Mouse (Mus musculus): Measurements from ENCODE around the gene Mzf1. TPM values are rescaled to one million over a fixed set of nuclear protein-coding genes. Genes with fewer than 3 reads are reported as not detected.

The Mzf1 gene
- total and polyA plus RNA-seq, 3 experiments, result 0.31 to 0.55 (median 0.50) TPM

DNA sequence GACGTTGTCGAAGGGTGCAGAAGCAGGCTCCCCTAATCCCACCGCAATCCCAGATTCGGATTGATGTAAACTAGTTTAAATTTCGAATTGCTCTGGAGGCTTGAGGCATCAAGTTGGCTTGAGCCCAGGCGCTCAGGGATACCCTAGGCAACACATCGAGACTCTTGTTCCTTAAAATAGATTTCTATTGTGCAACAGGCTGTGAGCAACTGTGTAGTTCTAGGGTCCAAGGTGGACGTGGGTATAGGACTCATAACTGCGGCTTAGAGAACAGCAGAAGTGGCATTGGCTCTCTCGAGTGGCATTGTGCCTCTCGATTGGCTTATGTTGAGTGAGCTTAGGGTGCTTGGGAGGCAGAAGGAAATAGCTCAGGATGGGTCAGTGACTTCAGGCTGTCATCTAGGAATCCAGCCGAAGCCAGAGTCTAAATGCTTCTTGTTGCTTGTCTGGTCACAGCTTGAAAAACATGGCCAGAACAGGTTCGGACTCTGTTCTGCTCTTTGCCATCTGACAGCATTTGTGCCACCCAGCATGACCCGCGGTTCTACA lies 15.9 kb downstream of the Mzf1 start:
- peak; percentile 36 for DNase-seq (ENCODE audit: extremely low read depth)
- peak overlapping the region; percentile 84 to 92 (median 86) for H3K4me3 ChIP-seq (replicated peaks in 1 of 3; ENCODE audit: low read depth in 2 of 3, low read length in 2 of 3, poor library complexity in 1 of 3)
- H3K4me2 ChIP-seq (ENCODE audit: insufficient read depth, low read depth, poor library complexity, severe bottlenecking), result peak overlapping the region; percentile 74
- peaks cover 15 to 34% of the 10 kb centered on the region in 2 experiments for H3K36me3 ChIP-seq (replicated peaks in 1 of 2; ENCODE audit: control insufficient read depth in 1 of 2, insufficient read depth in 1 of 2, low read length in 1 of 2)
- peaks cover 11 to 41% of the 10 kb centered on the region in 2 experiments for H3K4me1 ChIP-seq (ENCODE audit: control insufficient read depth in 1 of 2, insufficient read depth in 2 of 2)
- dilution Hi-C loops (cut with MboI; ENCODE audit: extremely low pct_ligation_motif_present, extremely low pct_unique_long_range_greater_than_20kb, low sequenced_read_pairs) (no loop called here), in situ Hi-C loops (cut with MboI; ENCODE audit: low pct_ligation_motif_present, low pct_unique_long_range_greater_than_20kb, low sequenced_read_pairs) (no loop called here)
- no peak for TF ChIP-seq ZKSCAN1 (IDR thresholded peaks at IDR 0.05; ENCODE audit: borderline replicate concordance, low read depth, low read length)
- TF ChIP-seq MEF2A (IDR thresholded peaks at IDR 0.05; ENCODE audit: borderline replicate concordance, low read depth, low read length), result peak; percentile 20; the same call in 1 of the 2 replicates
- H3K27me3 ChIP-seq (replicated peaks), result no peaks in the 10 kb centered on the region
- H3K9me3 ChIP-seq (replicated peaks; ENCODE audit: low read length), result peaks cover 5% of the 10 kb centered on the region
- H3K79me2 ChIP-seq (replicated peaks; ENCODE audit: control insufficient read depth, extremely low read depth, insufficient read depth, poor library complexity, severe bottlenecking), result peaks cover 18% of the 10 kb centered on the region
- H3K9ac ChIP-seq (ENCODE audit: insufficient read depth, low read depth), result peak overlapping the region; percentile 97
- H3K27ac ChIP-seq (ENCODE audit: insufficient read depth, low read depth), result peak overlapping the region; percentile 84

DNA sequence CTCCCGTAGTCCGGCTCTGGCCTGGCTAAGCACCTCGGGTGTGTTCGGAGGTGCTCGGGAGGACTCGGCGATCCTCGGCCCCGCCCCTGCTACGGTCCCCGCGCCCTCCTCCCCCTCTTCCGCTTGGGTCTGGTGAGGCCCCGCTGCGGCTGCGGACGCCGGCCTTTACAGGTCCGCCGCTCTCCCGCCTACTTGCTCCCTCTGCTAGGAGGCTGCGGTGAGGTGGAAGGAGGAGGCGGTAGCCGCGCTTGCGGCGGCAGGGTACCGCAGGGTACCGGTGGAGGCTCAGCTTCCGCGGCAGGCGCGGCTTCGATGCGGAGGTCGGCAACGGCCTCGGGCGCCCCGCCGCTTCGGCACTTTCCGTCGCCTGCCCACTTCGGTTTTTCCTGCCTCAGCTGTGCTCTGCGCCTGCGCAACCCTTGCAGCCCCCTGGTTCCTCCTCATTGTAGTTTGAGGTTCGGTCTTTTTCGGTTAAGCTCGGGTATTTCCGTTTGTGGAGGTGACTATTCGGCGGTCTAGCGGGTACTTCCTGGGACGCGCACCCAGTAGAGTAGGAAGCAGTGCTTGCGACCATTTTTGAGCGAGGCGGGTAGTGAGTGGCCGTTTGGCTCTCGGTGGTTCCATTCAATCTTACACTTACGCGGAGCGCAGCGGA lies 16.5 kb downstream of the Mzf1 start, which contains the start of gene Ube2m:
Ube2m (minus strand) TSS at position 375 of the 655 bp plus-strand sequence.
- no peaks in the 10 kb centered on the region for H3K27me3 ChIP-seq (replicated peaks)
- peak within 1 kb of the TSS; percentile 97 for H3K9ac ChIP-seq (ENCODE audit: insufficient read depth, low read depth)
- peak; percentile 99 for DNase-seq (ENCODE audit: extremely low read depth)
- H3K36me3 ChIP-seq (replicated peaks in 1 of 2; ENCODE audit: control insufficient read depth in 1 of 2, insufficient read depth in 1 of 2, low read length in 1 of 2), result peaks cover 18 to 33% of the 10 kb centered on the region in 2 experiments
- in situ Hi-C loops (cut with MboI; ENCODE audit: low pct_ligation_motif_present, low pct_unique_long_range_greater_than_20kb, low sequenced_read_pairs) (no loop called here), dilution Hi-C loops (cut with MboI; ENCODE audit: extremely low pct_ligation_motif_present, extremely low pct_unique_long_range_greater_than_20kb, low sequenced_read_pairs) (no loop called here)
- peak within 1 kb of the TSS; percentile 100 for H3K27ac ChIP-seq (ENCODE audit: insufficient read depth, low read depth)
- peak within 1 kb of the TSS; percentile 74 for H3K4me2 ChIP-seq (ENCODE audit: insufficient read depth, low read depth, poor library complexity, severe bottlenecking)
- H3K4me3 ChIP-seq (replicated peaks in 1 of 3; ENCODE audit: low read depth in 2 of 3, low read length in 2 of 3, poor library complexity in 1 of 3), result peak within 1 kb of the TSS; percentile 84 to 92 (median 91)
- H3K4me1 ChIP-seq (ENCODE audit: control insufficient read depth in 1 of 2, insufficient read depth in 2 of 2), result peaks cover 15 to 48% of the 10 kb centered on the region in 2 experiments
- H3K79me2 ChIP-seq (replicated peaks; ENCODE audit: control insufficient read depth, extremely low read depth, insufficient read depth, poor library complexity, severe bottlenecking), result peaks cover 18% of the 10 kb centered on the region
- H3K9me3 ChIP-seq (replicated peaks; ENCODE audit: low read length), result no peaks in the 10 kb centered on the region
- TF ChIP-seq SMC3 (IDR thresholded peaks at IDR 0.05; ENCODE audit: low read depth, low read length) (no peak), MAX (IDR thresholded peaks at IDR 0.05; ENCODE audit: low read length) (peak; percentile 50), JUND (conservative IDR thresholded peaks at IDR 0.05; ENCODE audit: low read depth, low read length) (no peak), NELFE (IDR thresholded peaks at IDR 0.05; ENCODE audit: low read depth, low read length) (peak; percentile 81; the same call in 1 of the 2 replicates), TCF12 (IDR thresholded peaks at IDR 0.05; ENCODE audit: low read depth, low read length) (peak; percentile 81), USF1 (IDR thresholded peaks at IDR 0.05; ENCODE audit: low read depth, low read length) (no peak), UBTF (IDR thresholded peaks at IDR 0.05; ENCODE audit: low read depth, low read length) (peak; percentile 76; the same call in 1 of the 2 replicates), E2F4 (IDR thresholded peaks at IDR 0.05; ENCODE audit: insufficient replicate concordance, low read depth, low read length) (no peak), USF2 (conservative IDR thresholded peaks at IDR 0.05; ENCODE audit: low read depth, low read length) (no peak), BHLHE40 (IDR thresholded peaks at IDR 0.05; ENCODE audit: low read depth, low read length) (peak; percentile 43), ZC3H11A (IDR thresholded peaks at IDR 0.05; ENCODE audit: low read depth, low read length) (no peak), ELF1 (IDR thresholded peaks at IDR 0.05; ENCODE audit: low read depth, low read length) (peak; percentile 92), MAFK (IDR thresholded peaks at IDR 0.05; ENCODE audit: insufficient replicate concordance, low read length) (no peak), GABPA (IDR thresholded peaks at IDR 0.05; ENCODE audit: insufficient replicate concordance, low read depth, low read length) (no peak), IRF4 (IDR thresholded peaks at IDR 0.05; ENCODE audit: low read depth, low read length) (0 out of 2 replicates have a peak, but pooled peaks have one; percentile 45), MAZ (IDR thresholded peaks at IDR 0.05; ENCODE audit: low read depth, low read length) (peak; percentile 67), HCFC1 (IDR thresholded peaks at IDR 0.05; ENCODE audit: low read depth, low read length) (peak; percentile 67), NRF1 (IDR thresholded peaks at IDR 0.05; ENCODE audit: low read depth, low read length) (peak; percentile 97), POLR2A (IDR thresholded peaks at IDR 0.05; ENCODE audit: low read depth, low read length) (peak; percentile 87), CHD1 (IDR thresholded peaks at IDR 0.05; ENCODE audit: low read depth, low read length) (no peak), MYC (IDR thresholded peaks at IDR 0.05; ENCODE audit: low read depth, low read length) (no peak), ZKSCAN1 (IDR thresholded peaks at IDR 0.05; ENCODE audit: borderline replicate concordance, low read depth, low read length) (no peak), ETS1 (conservative IDR thresholded peaks at IDR 0.05; ENCODE audit: low read depth, low read length) (no peak; the same call in 1 of the 2 replicates), MEF2A (IDR thresholded peaks at IDR 0.05; ENCODE audit: borderline replicate concordance, low read depth, low read length) (no peak), POLR2AphosphoS2 (IDR thresholded peaks at IDR 0.05; ENCODE audit: low read depth, low read length) (peak; percentile 94), SIN3A (IDR thresholded peaks at IDR 0.05; ENCODE audit: low read length) (peak; percentile 59; the same call in 1 of the 2 replicates), ZMIZ1 (IDR thresholded peaks at IDR 0.05; ENCODE audit: low read depth, low read length) (peak; percentile 96), KAT2A (IDR thresholded peaks at IDR 0.05; ENCODE audit: insufficient replicate concordance, low read length) (0 out of 2 replicates have a peak, but pooled peaks have one; percentile 70), CTCF (conservative IDR thresholded peaks at IDR 0.05 in 1 of 2, IDR thresholded peaks at IDR 0.05 in 1 of 2; ENCODE audit: low read depth in 2 of 2, low read length in 2 of 2) (no peak), MXI1 (IDR thresholded peaks at IDR 0.05; ENCODE audit: low read depth, low read length) (peak; percentile 57; the same call in 1 of the 2 replicates)

All from CH12.LX (cell line).